Mouse (Mus musculus): Measurements from ENCODE around the gene Cyp2b9.
"Not testable (repeated sequence)": the region's sequence is repeated elsewhere in the genome, so short reads cannot be mapped to it uniquely, and the experiment has no call there.

Gene Cyp2b9

GRCm38 (mm10) chr7:26173111-26173510 lies at the start of gene Cyp2b9:
Gene Cyp2b9 (plus strand): TSS chr7:26173411.
- DNase-seq (ENCODE audit: low read depth in 2 of 2, low spot score in 2 of 2) = not testable (repeated sequence)

GRCm38 (mm10) chr7:26139623-26140022 lies 33.6 kb upstream of the Cyp2b9 start:
- not testable (repeated sequence) for DNase-seq (ENCODE audit: low read depth in 2 of 2, low spot score in 2 of 2)

- not testable (repeated sequence) for DNase-seq (ENCODE audit: low read depth in 2 of 2, low spot score in 2 of 2)
Measured at GRCm38 (mm10) chr7:26143657-26144056, 29.6 kb upstream of the Cyp2b9 start.

- not testable (repeated sequence) for DNase-seq (ENCODE audit: low read depth in 2 of 2, low spot score in 2 of 2)
Measured at GRCm38 (mm10) chr7:26168765-26169536, 4.3 kb upstream of the Cyp2b9 start.

- no peak for DNase-seq (ENCODE audit: low read depth in 2 of 2, low spot score in 2 of 2)
Measured at GRCm38 (mm10) chr7:26201083-26201482, 27.9 kb downstream of the Cyp2b9 start.

GRCm38 (mm10) chr7:26260034-26260433 lies 86.8 kb downstream of the Cyp2b9 start, which contains the start of gene Vmn1r184:
Gene Vmn1r184 (plus strand): TSS chr7:26260334.
- not testable (repeated sequence) for DNase-seq (ENCODE audit: low read depth in 2 of 2, low spot score in 2 of 2)
